Mouse (Mus musculus): ENCODE measurements around the gene Dyrk1b. TPM values are rescaled to one million over a fixed set of nuclear protein-coding genes. Genes with fewer than 3 reads are reported as not detected.

Gene Dyrk1b
- polyA plus RNA-seq, 1 experiment from 2014 or later = 15.1 TPM

GRCm38 (mm10) chr7:28169489-28170422 lies 9.5 kb upstream of the Dyrk1b start, which contains the start of gene Fbl:
Fbl (plus strand) TSS chr7:28169710.
- under 1% methylated on average over 80 of the region's 80 CpGs for WGBS
- Histone ChIP-seq H3K9me3 (no peaks in the 10 kb centered on the region), H3K9ac (peak within 1 kb of the TSS; percentile 86), H3K27ac (peak within 1 kb of the TSS; percentile 87), H3K4me2 (peak within 1 kb of the TSS; percentile 86), H3K36me3 (peaks cover 3% of the 10 kb centered on the region; the same call in 1 of the 2 replicates), H3K4me3 (peak within 1 kb of the TSS; percentile 69), H3K27me3 (no peaks in the 10 kb centered on the region), H3K4me1 (replicated peaks) (peaks cover 32% of the 10 kb centered on the region)
- peak; percentile 90 for ATAC-seq (ENCODE audit: low FRiP score)

- Histone ChIP-seq H3K9ac (no peak overlapping the region), H3K4me1 (replicated peaks) (peaks cover 22% of the 10 kb centered on the region), H3K36me3 (peaks cover 39% of the 10 kb centered on the region), H3K9me3 (no peaks in the 10 kb centered on the region), H3K4me3 (no peak overlapping the region), H3K27ac (no peak overlapping the region), H3K27me3 (no peaks in the 10 kb centered on the region), H3K4me2 (no peak overlapping the region)
- 89% methylated on average over 4 of the region's 4 CpGs for WGBS
- ATAC-seq (ENCODE audit: low FRiP score) = no peak
Observed at GRCm38 (mm10) chr7:28175358-28175757, 3.9 kb upstream of the Dyrk1b start.

DNA sequence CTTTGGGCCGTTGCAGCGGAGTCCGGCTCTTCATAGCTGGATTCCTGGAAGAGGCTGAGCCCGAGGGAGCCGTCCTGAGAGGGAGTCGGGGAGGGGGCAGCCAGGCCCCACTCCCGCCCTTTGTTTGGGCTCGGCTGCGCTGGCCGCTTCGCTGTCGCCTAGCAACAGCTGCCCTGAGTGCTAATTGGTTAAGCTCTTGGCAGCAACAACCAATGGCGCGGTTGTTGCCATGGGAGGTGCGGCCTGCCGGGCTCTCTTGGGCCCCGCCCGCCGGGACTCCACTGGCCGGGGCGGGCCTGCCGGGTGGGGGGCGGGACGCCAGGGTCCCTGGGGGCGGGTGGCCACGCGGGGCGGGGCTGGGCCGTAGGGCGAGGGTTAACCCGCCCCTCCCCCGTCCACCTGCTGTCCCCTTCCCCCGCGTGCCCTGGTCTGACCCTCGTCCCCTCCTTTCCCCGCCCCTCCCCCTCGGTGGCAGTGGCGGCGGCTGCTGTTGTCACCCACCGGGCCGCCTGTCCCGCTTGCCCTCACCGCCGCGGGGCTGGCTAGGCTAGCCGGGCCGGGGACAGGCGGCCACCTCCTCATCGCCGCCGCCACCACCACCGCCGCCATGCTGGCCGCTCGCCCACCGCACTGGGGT lies 590 bp downstream of the Dyrk1b start:
- 0% methylated on average over 27 of the region's 56 CpGs for WGBS
- Histone ChIP-seq H3K4me3 (peak overlapping the region; percentile 91), H3K27ac (peak overlapping the region; percentile 96), H3K4me1 (replicated peaks) (peaks cover 20% of the 10 kb centered on the region), H3K27me3 (no peaks in the 10 kb centered on the region), H3K36me3 (peaks cover 73% of the 10 kb centered on the region), H3K4me2 (peak overlapping the region; percentile 76), H3K9ac (peak overlapping the region; percentile 93), H3K9me3 (no peaks in the 10 kb centered on the region)
- peak; percentile 96 for ATAC-seq (ENCODE audit: low FRiP score)

DNA sequence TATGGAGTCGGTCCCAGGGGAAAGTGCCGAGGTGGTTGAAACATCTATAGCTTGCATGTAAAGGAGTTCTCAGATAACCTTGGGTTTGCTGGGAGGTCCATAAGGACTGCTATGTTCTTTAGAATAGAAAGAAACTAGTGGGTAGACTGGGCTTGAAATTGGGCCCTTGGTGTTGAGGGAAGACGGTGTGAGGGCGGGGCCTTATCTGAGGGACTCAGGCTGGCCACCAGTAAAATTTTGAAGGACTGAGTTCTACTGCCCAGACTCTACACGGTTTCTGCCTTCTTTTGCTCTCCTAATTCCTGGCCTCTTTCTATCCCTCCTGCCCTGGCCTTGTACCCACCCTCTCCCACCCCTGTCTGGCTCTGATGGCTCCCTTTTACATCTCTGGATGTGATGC lies 1.6 kb downstream of the Dyrk1b start:
- 79% methylated on average over 5 of the region's 5 CpGs for WGBS
- Histone ChIP-seq H3K4me1 (replicated peaks) (peaks cover 20% of the 10 kb centered on the region), H3K27ac (peak overlapping the region; percentile 96; the same call in 1 of the 2 replicates), H3K9me3 (no peaks in the 10 kb centered on the region), H3K4me2 (peak overlapping the region; percentile 76), H3K27me3 (no peaks in the 10 kb centered on the region), H3K9ac (peak overlapping the region; percentile 93), H3K36me3 (peaks cover 74% of the 10 kb centered on the region), H3K4me3 (peak overlapping the region; percentile 91)
- ATAC-seq (ENCODE audit: low FRiP score) = no peak

DNA sequence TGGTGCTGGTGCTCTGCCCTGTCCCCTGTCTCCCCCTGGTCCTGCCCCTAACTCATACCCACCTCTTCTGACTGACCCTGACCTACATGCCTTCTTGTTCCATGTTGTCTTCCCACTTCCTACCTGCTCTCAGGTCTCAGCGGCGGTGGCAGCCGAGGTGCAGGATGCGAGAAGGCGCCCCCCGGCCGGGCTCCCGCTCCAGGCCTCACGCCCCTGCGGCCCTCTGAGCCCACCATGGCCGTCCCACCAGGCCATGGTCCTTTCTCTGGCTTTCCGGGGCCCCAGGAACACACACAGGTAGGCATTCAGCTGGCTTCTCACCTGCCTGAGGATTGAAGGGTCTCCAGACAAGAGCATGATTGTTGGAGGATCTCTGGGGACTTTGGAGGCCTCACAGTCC lies 2.1 kb downstream of the Dyrk1b start:
- Histone ChIP-seq H3K9me3 (no peaks in the 10 kb centered on the region), H3K27me3 (no peaks in the 10 kb centered on the region), H3K4me3 (peak overlapping the region; percentile 91), H3K27ac (no peak overlapping the region), H3K4me2 (peak overlapping the region; percentile 76), H3K36me3 (peaks cover 74% of the 10 kb centered on the region), H3K9ac (peak overlapping the region; percentile 93), H3K4me1 (replicated peaks) (peaks cover 20% of the 10 kb centered on the region)
- no peak for ATAC-seq (ENCODE audit: low FRiP score)
- WGBS = 97% methylated on average over 12 of the region's 12 CpGs

DNA sequence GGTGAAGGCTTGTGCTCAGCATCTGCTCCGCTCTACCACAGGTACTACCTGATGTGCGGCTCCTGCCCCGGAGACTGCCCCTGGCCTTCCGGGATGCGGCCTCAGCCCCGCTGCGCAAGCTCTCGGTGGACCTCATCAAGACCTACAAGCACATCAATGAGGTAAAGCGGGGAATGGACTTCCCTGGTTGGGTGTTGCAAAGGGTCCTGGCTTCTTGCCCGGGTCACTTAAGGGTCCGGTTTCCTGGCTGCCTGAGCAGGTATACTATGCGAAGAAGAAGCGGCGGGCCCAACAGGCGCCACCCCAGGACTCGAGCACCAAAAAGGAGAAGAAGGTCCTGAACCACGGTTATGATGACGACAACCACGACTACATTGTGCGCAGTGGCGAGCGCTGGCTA lies 3.1 kb downstream of the Dyrk1b start:
- Histone ChIP-seq H3K4me3 (no peak overlapping the region), H3K9ac (no peak overlapping the region), H3K36me3 (peaks cover 74% of the 10 kb centered on the region), H3K27me3 (no peaks in the 10 kb centered on the region), H3K4me2 (no peak overlapping the region), H3K4me1 (replicated peaks) (peaks cover 20% of the 10 kb centered on the region), H3K27ac (no peak overlapping the region), H3K9me3 (no peaks in the 10 kb centered on the region)
- no peak for ATAC-seq (ENCODE audit: low FRiP score)
- 98% methylated on average over 22 of the region's 22 CpGs for WGBS

DNA sequence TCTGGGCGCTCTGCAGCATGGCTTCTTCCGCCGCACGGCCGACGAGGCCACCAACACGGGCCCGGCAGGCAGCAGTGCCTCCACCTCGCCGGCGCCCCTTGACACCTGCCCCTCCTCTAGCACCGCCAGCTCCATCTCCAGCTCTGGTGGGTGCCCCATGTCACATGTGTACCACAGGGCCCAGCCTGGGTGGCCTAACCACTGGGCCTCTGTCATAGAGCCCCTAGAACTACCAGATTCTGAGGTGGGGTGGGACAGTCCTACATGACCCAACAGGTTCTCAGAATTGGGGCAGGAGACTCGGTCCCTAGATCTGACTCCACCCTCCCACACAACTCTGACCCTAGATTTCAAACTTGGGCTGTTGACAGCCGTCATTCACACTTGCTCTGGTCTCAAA lies 6.6 kb downstream of the Dyrk1b start:
- no peak overlapping the region for H3K27ac ChIP-seq
- no peaks in the 10 kb centered on the region for H3K9me3 ChIP-seq
- no peak overlapping the region for H3K4me3 ChIP-seq
- 90% methylated on average over 13 of the region's 14 CpGs for WGBS
- H3K27me3 ChIP-seq = no peaks in the 10 kb centered on the region
- H3K4me1 ChIP-seq (replicated peaks) = peaks cover 9% of the 10 kb centered on the region
- H3K9ac ChIP-seq = no peak overlapping the region
- no peak overlapping the region for H3K4me2 ChIP-seq
- peaks cover 97% of the 10 kb centered on the region for H3K36me3 ChIP-seq
- no peak for ATAC-seq (ENCODE audit: low FRiP score)

- Histone ChIP-seq H3K4me3 (no peak overlapping the region), H3K9ac (no peak overlapping the region), H3K4me2 (no peak overlapping the region), H3K27ac (no peak overlapping the region), H3K4me1 (replicated peaks) (peaks cover 1% of the 10 kb centered on the region), H3K27me3 (no peaks in the 10 kb centered on the region), H3K36me3 (peaks cover 99% of the 10 kb centered on the region), H3K9me3 (no peaks in the 10 kb centered on the region)
- no peak for ATAC-seq (ENCODE audit: low FRiP score)
- WGBS = 94% methylated on average over 8 of the region's 8 CpGs
Observed at GRCm38 (mm10) chr7:28186631-28187030, 7.4 kb downstream of the Dyrk1b start.

GRCm38 (mm10) chr7:28191489-28191888 lies 12.2 kb downstream of the Dyrk1b start:
- H3K36me3 ChIP-seq = peaks cover 90% of the 10 kb centered on the region
- no peaks in the 10 kb centered on the region for H3K4me1 ChIP-seq (replicated peaks)
- no peak overlapping the region for H3K4me2 ChIP-seq
- no peak for ATAC-seq (ENCODE audit: low FRiP score)
- WGBS = 99% methylated on average over 3 of the region's 3 CpGs
- H3K9ac ChIP-seq = no peak overlapping the region
- H3K9me3 ChIP-seq = no peaks in the 10 kb centered on the region
- H3K27me3 ChIP-seq = no peaks in the 10 kb centered on the region
- no peak overlapping the region for H3K4me3 ChIP-seq
- no peak overlapping the region for H3K27ac ChIP-seq

GRCm38 (mm10) chr7:28191903-28192302 lies 12.6 kb downstream of the Dyrk1b start:
- Histone ChIP-seq H3K9ac (no peak overlapping the region), H3K27ac (no peak overlapping the region), H3K4me1 (replicated peaks) (no peaks in the 10 kb centered on the region), H3K36me3 (peaks cover 89% of the 10 kb centered on the region), H3K9me3 (no peaks in the 10 kb centered on the region), H3K4me2 (no peak overlapping the region), H3K4me3 (no peak overlapping the region), H3K27me3 (no peaks in the 10 kb centered on the region)
- WGBS = 95% methylated on average over 1 of the region's 1 CpGs
- ATAC-seq (ENCODE audit: low FRiP score) = no peak

DNA sequence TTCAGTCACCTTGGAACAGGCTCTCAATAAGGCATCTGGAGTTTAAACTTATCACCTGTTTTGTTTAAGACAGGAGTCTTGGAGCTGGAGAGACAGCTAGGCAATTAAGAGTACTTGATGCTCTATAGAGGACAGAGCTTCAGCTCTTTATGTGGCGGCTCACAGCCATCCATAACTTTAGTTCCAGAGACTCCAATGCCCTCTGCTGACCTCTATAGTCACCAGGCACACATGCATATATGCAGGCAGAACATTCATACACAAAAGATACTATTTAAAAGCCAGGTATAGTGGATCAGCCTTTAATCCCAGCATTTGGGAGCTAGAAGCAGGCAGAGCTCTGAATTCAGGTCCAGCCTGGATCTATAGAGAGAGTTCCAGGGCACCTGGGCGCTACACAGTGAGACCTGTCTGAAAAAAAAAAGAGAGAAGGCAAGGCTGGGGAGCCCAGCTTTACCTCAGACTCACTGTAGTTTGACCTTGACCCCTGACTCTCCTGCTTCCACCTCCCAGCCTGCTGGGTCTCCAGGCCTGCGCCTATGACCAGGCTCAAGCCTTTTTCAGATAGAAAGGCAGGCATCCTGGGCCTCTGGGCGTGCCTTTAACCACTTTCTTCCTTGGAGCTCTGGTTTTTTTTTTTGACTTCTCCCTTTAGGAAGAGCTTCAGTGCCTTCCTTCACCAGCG lies 16.3 kb downstream of the Dyrk1b start:
- Histone ChIP-seq H3K4me1 (replicated peaks) (no peaks in the 10 kb centered on the region), H3K9ac (no peak overlapping the region), H3K9me3 (no peaks in the 10 kb centered on the region), H3K4me2 (no peak overlapping the region), H3K4me3 (no peak overlapping the region), H3K27me3 (no peaks in the 10 kb centered on the region), H3K36me3 (peaks cover 67% of the 10 kb centered on the region), H3K27ac (no peak overlapping the region)
- WGBS = 90% methylated on average over 5 of the region's 5 CpGs
- no peak for ATAC-seq (ENCODE audit: low FRiP score)

DNA sequence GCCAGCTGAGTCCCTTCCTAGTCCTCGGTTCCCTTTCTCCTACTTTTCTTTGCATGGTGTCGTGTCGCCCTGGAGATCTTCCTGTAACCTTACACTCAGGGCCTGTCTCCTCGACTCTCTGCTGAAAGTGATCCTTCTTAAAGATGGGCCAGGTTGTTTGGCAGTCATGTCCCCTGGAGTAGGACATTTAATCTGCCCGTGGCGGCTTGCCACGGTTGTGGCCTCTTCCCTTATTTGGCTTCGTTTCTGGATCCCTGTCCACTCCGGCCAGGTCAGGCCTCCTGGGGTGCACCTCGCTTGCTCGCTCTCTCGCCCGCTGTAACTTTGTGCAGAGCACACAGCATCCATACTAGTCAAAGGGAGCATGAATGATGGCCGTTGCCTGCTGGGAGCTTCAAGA lies 17.3 kb downstream of the Dyrk1b start:
- H3K9ac ChIP-seq = no peak overlapping the region
- H3K9me3 ChIP-seq = no peaks in the 10 kb centered on the region
- no peak overlapping the region for H3K4me2 ChIP-seq
- H3K27me3 ChIP-seq = no peaks in the 10 kb centered on the region
- H3K4me3 ChIP-seq = no peak overlapping the region
- H3K36me3 ChIP-seq = peaks cover 57% of the 10 kb centered on the region
- no peak for ATAC-seq (ENCODE audit: low FRiP score)
- no peak overlapping the region for H3K27ac ChIP-seq
- no peaks in the 10 kb centered on the region for H3K4me1 ChIP-seq (replicated peaks)
- WGBS = 56% methylated on average over 14 of the region's 14 CpGs
